Mouse (Mus musculus): ENCODE measurements around the gene Armc5.

Armc5 gene

DNA sequence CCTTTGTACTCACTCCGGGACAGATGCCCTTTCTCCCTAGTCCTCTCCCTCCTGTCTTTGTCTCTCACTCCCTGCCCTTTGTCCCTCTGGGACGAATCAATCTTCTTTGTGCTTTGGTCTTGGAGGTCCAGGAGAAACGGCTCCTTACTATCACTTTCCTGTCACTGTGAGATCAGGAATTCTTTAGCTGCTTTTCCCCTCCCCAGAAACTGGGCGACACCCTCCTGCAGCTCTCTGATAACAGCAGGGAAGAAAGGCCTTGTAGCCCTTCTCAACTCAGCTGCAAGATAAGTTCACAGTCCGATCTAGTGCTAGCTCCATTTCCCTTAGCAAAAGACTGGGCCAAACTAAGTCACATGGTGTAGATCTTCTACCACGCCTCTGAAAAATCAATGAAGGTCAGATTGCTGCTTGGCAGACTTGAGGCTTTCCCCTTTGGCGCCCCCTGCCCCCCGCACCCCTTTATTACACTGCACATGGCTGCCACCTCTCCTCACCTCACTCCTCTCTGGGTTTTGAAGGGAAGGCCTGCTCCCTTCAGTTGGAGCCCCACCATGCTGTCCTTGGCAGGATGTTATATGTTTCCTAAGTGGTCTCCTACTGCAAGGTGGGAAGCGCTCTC, 51.9 kb downstream of the Armc5 start:
- DNase-seq (ENCODE audit: low spot score) = no peak
